Mouse (Mus musculus) cerebellum, postnatal 10 days (tissue): ENCODE data around the gene Aloxe3.

Experiments
- DNase-seq, 2 experiments: peaks; one replicate each; pipeline ENCODE4 v3.0.0; 2021; ENCODE audit warnings: mixed read lengths in 2 of 2

Gene Aloxe3

DNA sequence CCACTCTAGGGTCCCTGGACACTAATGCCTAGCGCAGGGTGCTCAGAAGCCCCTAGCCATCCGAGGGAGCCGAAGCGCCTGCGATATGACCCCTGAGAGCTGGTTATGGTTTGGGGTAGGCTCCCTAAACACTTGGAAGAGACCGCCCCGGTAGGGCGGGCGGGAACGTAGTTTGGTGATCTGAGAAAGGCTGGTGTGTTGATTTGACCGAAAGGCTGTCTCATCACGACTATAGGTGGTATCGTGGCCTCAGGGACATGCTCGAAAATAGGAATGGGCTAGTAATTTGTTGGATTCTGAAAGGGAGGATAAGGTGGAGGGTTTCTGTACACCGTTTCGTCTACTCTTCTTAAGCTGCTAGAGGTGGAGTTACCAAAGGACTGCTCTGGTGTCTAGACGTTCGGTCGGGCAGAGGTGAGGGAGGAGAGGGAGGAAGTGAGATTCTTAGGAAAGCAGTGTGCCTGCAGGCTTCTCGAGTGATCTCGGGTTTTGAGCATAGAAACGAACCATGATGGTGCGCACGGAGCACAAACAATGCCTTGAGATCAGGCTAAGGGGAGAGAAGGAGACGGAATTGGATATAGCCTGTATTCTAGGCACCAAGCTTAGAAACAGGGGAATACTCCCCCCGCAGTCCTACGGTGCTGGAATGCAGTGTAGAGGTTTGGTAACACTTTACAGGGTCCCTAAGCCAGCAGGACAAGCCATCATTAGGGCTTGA is 30.0 kb upstream of the Aloxe3 start:
- DNase-seq = no peak

DNA sequence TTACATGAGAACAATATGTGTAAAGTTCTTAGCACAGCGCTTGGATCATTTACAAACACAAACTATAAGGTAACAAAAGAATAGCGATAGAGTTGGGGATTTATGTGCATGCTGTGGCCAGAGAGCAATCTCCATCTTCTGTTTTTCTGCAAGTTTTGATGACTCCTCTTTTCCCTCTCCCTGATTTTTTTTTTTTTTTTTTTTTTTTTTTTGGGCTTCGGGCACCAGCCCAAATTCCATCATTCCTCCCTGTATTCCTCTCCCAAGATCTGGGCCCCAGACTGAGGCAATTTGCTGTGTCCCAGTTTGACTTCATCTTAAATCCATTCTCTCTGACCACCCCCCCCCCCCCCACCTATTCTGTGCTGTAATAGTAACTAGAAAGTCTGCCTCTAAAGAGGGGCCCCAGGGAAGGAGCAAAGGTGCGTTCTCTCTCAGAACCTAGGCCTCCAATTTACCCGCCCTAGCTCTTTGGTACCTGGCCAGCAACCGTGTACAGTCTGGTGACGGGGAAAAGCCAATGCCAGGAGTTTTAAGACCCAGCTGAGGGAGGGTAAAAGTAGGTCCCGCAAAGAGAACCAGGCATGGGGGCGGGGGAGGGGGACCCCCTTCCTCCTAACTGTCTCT is 29.2 kb upstream of the Aloxe3 start:
- DNase-seq = no peak

DNA sequence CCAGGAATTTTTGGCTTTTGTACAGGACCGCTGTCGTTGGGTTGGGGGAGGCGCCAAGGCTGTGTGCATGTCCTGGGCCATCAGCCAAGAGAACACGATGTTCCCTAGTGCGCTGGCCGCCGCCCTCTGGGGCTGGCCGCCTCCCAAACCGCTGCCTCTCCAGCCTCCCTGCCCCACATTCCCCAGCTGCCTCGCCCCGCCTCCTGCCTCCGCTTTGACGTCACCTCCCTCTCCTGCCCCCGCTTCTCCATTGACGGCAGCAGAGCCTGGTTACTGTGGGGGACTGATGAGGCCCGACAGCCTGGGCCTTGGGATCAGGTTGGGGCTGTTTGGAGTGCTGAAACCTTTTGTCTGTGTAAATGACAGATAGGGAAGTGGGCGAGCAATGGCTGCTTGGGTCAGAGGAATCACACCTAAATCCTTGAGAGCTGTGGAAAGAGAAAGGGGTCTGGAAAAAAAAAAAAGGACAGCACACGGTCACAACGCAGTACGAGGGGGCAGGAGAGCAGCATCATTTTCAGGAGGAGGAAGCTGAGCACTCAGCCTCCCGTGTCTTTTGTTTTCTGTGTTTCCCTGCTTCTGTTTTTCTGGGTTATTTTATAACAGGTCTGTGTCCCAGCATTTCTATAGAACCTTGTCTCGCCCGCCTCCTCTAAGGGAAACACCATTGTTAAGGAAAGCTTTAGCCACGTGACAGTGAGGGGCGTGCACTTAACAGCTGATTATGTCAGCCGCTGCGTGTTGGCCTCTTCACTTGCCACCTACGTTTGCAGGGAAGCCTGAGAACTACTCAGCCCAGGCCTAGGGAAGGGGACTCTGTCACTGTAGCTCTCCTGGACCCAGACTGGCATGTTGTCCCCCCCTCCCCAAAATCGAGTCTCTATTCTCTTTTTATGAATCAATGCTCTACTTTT is 28.5 kb upstream of the Aloxe3 start:
- peak; percentile 90 to 94 for DNase-seq

DNA sequence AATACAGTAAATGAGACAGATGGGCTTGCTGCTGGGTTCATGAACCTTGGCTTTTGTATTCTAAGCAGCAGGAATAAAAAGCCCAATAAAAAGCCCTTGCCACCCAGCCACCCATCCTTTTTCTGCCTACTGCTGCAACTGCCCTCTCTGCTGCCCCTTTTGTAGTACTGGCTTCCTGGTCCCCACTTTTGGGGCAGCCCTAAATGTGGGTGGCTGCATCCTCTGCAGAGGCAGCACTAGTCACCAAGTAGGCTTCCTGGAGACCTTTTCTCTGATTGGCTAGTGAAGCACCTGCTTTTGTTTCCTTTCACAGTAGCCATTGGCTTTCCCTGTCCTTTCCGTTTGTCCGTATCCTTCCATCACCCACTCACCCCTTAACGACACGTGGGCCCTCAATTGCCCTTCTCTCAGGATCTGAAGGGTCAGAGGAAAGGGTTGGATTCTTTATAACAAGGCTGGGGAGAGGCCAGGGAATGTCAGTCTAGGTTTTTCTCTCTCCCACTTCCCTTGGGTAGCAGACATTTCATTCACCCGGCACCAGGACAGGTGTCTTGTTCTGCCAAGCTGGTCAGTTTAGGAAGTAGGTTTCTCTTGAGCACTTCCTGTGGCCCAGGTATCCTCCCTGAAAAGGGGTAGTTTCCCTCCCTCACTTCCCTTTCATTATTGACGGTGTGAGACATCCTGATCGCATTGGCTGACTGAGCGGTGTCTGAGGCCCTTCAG is 27.5 kb upstream of the Aloxe3 start:
- no peak for DNase-seq

DNA sequence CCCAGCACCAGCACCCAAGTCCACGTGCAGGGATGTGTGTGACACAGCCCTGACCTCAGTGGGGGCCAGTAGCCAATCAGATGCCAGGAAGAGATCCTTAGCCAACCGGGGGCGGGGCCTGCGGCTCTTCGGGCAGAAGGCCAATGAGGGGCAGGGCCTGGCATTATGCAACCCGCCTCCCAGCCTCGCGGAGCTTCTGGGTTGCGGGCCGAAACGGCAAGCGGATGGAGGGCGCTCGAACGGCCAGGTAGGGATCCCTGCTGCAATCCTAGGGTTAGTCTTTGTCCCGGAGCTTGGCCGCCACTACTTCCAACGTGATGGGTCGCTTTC is 27.0 kb upstream of the Aloxe3 start:
- DNase-seq = peak; percentile 99

GRCm38 (mm10) chr11:69099177-69099914 is 26.4 kb upstream of the Aloxe3 start:
- DNase-seq = peak; percentile 89 to 91

DNA sequence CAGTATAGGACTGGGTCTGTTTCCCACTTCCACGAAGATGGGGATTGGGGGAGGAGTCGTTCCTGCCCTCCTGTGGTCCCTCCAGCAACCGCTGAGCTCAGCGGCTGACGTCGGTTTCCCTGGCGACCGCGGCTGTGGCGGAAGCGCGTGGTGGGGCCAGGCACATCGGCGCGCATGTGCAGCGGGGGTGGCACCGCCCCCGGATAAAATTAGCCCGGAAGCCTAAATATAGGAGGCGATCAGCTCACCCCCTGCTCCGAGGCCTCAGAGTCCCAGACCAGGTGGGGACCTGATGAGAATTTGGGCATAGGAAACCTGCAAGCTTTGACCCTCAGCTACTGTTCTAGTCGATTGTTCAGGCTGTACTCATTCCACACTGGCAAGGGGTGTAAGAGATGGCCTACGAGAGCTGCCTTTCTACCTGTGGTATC is 25.8 kb upstream of the Aloxe3 start:
- DNase-seq = peak; percentile 88 to 92

DNA sequence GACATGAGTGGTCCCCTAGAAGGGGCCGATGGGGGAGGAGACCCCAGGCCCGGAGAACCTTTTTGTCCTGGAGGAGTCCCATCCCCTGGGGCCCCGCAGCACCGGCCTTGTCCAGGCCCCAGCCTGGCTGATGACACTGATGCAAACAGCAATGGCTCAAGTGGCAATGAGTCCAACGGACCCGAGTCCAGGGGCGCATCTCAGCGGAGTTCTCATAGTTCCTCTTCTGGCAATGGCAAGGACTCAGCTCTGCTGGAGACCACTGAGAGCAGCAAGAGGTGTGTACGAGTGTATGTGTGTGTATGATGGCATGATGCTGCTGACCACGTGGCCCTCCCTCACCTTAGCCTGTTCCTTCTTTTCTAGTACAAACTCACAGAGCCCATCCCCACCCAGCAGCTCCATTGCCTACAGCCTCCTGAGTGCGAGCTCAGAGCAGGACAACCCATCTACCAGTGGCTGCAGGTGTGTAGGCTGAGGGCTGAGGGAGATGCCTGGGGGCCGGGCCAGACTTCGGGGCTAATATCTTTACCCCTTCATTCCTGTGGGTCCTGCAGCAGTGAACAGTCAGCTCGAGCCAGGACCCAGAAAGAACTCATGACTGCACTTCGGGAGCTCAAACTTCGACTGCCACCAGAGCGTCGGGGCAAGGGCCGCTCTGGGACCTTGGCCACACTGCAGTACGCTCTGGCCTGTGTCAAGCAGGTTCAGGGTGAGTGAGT is 24.9 kb upstream of the Aloxe3 start:
- peak; percentile 30 to 34 for DNase-seq

DNA sequence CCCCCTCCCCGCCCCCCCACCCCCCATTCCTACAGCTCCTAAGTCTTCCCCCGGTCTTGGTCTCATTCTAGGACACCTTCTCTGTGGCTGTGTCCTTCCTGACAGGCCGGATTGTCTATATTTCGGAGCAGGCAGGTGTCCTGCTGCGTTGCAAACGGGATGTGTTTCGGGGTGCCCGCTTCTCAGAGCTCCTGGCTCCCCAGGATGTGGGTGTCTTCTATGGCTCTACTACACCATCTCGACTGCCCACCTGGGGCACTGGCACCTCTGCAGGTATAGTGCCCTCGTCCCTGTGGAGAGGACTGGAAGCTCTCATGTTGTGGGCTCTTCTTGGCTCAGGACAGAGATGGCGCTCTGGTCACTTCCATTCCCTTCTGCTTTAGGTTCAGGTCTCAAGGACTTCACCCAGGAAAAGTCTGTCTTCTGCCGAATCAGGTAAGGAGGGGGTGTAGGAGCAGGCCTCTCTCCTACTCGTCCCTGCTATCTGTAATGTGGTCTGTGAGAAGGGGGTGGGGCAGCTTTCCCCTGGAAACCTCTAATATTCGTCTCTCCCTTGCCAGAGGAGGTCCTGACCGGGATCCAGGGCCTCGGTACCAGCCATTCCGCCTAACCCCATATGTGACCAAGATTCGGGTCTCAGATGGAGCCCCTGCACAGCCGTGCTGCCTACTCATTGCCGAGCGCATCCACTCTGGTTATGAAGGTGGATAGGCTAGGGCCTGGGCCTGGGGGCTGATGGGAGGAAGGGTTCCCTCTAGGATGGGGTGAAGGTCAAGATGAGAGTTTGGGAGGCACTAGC is 23.9 kb upstream of the Aloxe3 start:
- peak in 1 of 2 experiments; percentile 12 for DNase-seq

- no peak for DNase-seq
These were observed 23.3 kb upstream of the Aloxe3 start for GRCm38 (mm10) chr11:69102403-69102725.

DNA sequence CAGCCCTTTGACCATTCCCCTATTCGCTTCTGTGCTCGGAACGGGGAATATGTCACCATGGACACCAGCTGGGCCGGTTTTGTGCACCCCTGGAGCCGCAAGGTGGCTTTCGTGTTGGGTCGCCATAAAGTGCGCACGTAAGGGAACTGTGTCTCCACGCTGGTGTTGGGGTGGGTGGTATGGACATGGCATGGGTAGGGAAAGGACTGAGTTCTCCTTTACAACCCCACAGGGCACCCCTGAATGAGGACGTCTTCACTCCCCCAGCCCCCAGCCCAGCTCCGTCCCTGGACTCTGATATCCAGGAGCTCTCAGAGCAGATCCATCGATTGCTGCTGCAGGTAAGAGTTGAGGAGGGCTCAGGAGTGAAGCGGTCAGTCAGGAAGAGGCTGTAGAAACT is 22.6 kb upstream of the Aloxe3 start:
- DNase-seq = no peak

DNA sequence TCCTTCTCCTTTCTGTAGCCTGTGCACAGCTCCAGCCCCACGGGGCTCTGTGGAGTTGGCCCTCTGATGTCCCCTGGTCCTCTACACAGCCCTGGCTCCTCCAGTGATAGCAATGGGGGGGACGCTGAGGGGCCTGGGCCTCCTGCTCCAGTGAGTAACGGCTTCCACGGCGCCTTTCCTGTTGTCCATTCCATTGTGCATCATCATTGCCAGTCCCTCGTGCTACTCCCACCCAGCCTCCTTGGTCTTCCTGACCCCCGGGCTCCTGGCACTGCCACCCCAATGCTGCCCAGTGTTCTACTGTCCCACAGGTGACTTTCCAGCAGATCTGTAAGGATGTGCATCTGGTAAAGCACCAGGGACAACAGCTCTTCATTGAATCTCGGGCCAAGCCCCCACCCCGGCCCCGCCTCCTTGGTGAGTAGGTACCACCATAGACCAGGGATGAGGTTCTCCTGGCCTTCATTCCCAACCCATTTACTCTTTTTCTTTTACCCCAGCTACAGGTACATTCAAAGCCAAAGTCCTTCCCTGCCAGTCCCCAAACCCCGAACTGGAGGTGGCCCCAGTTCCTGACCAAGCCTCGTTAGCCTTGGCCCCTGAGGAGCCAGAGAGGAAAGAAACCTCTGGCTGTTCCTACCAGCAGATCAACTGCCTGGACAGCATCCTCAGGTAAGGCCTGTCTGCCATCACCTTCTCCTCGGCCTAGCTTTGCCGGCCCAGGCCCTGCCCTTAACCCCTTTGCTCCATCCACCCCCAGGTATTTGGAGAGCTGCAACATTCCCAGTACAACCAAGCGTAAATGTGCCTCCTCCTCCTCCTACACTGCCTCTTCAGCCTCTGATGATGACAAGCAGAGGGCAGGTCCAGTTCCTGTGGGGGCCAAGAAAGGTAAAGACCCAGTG is 21.9 kb upstream of the Aloxe3 start:
- DNase-seq = peak in 1 of 2 experiments; percentile 11

DNA sequence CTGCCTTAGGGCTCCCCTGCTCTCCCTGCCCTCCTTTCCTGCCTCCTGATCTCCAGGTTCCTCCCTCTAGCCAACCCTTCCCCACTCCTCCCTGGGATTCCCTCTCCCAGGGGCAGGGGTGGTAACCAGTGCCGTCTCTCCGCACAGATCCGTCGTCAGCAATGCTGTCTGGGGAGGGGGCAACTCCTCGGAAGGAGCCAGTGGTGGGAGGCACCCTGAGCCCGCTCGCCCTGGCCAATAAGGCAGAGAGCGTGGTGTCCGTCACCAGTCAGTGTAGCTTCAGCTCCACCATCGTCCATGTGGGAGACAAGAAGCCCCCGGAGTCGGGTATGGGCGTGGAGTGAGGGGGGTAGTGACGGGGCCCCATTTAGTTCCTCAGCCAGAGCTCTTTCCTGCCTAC is 21.2 kb upstream of the Aloxe3 start:
- no peak for DNase-seq

GRCm38 (mm10) chr11:69105227-69105626 is 20.5 kb upstream of the Aloxe3 start:
- no peak for DNase-seq

GRCm38 (mm10) chr11:69105796-69106195 is 19.9 kb upstream of the Aloxe3 start:
- peak in 1 of 2 experiments; percentile 15 for DNase-seq

DNA sequence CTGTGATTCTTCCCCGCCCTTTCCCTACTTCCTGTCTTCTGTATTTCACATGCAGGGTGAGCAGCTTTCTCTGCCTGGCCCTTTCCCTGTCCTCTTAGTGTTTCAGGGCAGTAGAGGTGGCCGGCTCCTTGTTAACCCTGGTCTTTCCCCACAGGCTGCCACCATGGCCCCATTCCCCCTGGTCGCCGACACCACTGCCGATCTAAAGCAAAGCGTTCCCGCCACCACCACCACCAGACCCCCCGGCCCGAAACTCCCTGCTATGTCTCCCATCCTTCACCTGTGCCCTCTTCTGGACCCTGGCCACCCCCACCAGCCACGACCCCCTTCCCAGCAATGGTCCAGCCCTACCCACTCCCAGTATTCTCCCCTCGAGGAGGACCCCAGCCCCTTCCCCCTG is 19.4 kb upstream of the Aloxe3 start:
- no peak for DNase-seq

- no peak for DNase-seq
These were observed 18.9 kb upstream of the Aloxe3 start for GRCm38 (mm10) chr11:69106842-69107241.

- no peak for DNase-seq
These were observed 18.0 kb upstream of the Aloxe3 start for GRCm38 (mm10) chr11:69107676-69108075.

GRCm38 (mm10) chr11:69108223-69108622 is 17.5 kb upstream of the Aloxe3 start:
- DNase-seq = no peak
